Mouse (Mus musculus) thymus, adult 18-20 months (tissue): ENCODE measurements around the gene Cep170.

Source experiments
- DNase-seq, 2 experiments: peaks; one replicate each; pipeline ENCODE4 v3.0.0; 2022; ENCODE audit warnings: mixed read lengths in 2 of 2

Gene Cep170

DNA sequence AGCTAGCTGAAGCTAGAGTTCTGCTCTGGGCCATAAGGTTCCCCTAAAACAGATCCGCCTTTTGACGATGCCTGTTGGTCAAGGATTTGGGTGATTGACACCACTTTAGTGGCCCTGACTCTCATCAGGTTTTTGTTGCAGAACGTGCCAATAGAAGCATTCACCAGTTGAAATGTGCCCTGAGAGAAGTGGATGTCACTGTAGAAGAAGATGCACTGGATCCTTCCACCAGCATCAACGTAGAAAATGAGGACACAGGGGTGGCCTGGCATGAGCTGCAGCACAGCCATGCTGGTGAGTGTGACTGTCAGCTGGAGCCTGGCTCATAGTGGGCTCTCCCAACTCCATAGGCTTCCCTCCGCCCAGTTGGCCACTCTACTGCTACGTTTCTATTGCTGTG, 10.7 kb upstream of the Cep170 start:
- no peak for DNase-seq

DNA sequence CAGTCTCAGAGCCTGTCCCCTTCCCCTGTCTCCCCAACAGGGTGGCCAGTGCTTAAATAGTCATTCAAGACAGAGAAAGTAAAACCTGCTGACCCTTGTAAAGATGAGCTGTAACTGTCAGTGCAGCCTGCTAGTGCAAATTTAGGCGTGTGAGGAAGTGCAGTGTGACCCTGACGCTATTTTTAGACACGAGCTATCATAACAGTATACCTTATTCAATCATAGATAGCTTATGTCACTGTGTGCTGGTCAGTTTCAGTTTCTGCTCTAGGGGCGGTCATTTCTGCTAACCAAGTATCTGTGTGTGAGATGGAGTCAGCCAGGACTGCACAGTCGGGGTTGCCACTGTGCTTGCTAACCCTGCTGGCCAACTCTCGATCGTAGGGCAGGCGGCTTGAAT, 10.0 kb upstream of the Cep170 start:
- no peak for DNase-seq

DNA sequence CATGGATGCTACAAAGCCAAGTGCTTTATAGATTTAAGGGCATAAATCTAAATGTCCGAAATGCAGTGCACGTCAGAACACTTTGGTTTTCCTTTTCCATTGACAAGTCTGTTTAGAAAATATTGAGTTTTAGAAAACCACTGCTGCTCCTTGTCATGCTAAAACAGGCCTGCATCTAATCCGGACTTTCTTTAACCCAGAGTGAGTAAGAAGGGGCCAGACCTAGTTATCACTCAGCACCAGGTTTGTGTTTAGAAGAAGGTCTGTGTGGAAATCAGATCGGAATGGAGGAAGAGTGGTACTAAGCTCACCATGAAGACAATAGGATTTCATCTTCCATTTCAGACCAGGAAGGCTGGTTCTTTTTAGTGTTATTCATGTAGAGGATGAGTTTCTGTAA, 9.1 kb upstream of the Cep170 start:
- DNase-seq, result no peak

DNA sequence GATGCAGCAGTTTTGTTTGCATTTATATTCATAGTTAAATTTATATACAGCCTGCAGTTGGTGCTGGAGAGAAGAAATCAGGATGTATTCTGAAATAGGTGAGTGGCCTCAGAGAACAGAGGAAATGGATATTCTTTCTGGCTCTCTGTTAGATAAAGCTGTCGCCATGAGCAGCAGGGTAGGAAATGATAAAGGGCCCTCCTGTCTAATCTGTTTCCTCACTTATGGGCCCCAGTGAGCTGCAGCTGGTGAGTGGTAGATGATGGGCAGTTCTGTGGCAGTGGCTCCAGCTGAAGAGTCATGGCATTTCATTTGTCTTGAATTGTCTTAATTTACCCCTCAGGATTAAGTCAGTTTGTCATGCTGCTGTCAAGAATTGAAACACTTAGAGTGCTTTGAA, 8.1 kb upstream of the Cep170 start:
- DNase-seq, result no peak

DNA sequence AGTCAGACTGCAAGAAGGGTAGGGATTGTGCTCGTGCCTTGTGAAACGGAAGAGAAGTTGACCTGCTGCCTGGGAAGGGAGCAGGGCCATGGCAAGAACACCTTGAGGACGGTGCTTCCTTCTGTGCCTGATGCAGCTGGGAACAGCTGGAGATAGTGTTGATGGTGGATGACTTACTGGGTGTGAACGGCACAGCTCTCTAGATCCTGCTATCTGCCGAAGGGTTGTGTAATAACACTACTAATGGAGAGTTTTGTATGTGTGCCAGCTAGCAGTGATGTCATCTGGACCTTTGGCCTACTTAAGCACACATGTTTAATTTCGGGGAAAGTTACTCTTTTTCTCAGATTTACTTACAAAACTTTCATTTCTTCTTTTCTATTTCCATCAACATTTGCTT, 4.9 kb upstream of the Cep170 start:
- DNase-seq, result no peak

DNA sequence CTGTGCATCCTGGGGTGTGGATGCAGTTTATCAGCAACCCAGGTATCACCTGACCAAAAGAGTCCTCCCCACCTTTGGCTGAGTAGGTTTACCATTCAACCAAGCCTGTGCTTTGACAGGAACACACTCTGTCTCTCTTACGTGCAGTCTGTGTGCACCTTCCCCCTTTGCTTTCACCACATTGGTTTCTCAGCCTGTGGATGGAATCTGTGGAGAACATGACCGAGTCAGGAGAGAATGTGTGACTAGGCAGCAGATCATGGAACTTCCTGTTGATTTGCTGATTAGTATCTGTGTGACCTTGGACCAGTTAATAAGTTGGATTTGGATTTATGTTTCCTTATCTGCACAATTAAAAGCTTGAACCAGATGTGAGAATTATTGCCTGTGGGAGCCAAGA, 4.3 kb upstream of the Cep170 start:
- DNase-seq, result no peak

DNA sequence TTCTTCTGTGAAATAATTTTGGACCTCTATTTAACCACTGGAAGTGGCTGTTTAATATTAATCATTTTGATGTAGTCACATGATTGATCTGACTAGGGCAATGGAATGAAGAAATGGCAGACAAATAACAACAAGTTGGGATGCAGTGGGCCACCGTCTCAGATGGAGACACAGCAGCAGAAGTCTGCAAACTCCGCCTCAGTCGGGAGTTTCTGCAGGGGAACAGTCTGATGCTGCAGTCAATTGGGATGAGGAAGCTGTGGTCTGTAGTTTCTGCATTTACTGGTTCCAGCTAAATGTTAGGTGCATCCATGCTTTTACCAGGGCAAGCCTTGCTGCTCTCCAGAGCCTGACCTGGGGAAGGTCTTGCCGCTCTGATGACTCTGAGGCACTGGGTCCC, 2.9 kb upstream of the Cep170 start:
- no peak for DNase-seq

DNA sequence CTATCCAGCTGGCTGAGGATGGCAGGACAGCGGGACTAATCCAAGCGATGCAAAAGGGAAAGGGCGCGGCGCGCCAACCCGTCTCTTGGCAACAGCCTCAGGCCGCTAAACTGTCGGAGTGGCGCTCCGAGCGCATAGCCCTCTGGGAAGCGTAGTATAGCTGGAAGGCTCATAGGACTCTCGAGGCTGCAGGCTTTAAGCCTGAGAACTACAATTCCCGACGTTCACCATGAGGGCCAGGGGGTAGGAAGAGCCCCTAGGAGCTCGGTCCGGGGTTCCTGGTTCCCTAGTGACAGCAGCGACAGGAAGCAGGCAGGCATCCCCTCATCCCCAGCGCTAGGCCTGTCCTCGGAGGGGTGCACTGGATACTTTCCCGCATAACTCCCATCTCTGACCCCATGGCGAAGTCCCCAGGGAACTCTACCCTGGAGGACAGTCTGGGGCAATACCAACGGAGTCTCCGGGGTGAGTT, 760 bp upstream of the Cep170 start, which contains the start of gene Sdccag8:
Sdccag8 (plus strand) TSS at position 70 of the 472 bp plus-strand sequence.
- peak; percentile 90 to 96 for DNase-seq

DNA sequence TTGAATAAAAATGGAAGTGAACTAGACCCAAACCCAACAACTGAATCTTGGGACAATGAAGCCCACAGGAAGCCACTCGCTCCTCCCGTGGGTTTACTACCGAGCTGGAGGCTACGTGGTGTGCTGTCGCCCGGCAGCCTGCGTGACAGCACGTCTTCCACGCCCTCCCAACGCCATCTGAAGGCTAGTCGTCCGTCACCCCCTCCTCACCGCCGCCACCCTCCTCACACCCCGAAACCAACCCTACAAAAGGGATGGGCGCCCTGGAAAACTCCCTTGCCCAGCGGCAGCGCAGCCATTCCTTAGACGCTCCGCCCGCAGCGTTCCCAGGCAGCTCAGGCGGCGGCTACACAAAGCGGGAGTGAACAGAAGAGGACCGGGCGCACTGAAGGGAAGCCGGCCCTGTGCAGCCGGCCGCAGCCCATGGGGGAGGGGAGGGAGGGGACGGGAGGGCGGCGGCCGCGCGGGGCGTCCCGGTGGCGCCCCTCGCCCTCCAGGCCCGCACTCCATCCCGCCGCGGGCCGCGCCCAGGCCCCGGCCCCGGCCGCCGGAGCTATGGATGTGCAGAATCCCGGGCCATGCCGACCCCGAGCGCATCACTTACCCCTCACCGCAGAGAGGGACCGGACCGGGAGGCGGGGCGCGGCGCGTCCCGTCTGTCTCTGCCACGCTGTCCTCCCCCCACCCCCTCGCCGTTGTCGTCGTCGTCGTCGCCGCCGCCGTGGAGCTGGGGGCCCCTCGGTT, 403 bp downstream of the Cep170 start:
- peak; percentile 49 to 57 for DNase-seq

DNA sequence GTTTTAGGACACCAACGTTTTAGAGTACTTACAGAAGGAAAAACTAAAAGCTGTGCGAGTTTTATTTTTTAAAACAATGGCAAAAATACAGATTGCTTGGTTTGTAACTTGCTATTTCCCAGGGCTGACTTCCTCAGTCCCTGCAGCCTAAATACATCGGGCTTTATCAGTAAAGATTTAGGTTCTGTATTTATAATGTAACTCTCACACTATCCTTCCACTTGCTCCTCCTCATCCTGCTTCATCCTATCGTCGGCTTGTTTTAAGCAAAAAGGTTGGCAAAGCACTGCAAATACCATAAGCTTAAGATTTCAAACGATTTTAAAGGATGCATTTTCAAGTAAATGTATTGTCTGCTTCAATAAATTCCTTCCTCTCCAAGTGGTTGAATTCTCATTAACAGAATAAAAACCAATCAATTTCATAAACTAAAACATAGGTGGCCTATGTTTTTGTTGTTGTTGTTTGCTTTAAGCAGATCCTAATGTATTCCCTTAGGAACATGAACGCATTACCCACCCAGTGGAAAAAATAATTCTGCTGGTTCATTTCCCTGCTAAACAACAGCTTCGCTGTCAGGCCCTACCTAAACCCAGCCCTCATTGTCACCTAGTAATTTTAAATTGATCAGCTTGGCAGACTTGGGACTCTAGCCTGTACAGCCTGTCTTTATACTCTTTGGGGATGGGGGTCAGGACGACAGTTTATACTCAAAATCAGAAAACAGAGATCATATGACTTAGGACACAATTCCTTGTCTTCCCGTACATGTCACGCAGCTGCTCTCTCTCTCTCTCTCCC, 1.2 kb downstream of the Cep170 start:
- no peak for DNase-seq

DNA sequence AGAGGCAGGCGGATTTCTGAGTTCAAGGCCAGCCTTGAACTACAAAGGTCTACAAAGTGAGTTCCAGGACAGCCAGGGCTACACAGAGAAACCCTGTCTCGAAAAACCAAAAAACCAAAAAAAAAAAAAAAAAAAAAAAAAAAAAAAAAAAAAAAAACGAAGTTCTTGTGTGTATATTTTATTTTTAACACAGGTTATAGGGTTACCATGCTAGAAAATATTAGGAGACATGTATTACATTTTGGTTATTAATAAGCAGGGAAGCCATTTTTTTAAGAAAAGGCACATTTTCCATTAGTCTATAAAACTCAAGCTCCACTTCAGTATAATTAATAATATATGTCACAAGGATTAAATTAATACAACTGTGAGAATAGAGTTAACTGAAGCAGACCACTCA, 2.0 kb downstream of the Cep170 start:
- DNase-seq, result no peak

DNA sequence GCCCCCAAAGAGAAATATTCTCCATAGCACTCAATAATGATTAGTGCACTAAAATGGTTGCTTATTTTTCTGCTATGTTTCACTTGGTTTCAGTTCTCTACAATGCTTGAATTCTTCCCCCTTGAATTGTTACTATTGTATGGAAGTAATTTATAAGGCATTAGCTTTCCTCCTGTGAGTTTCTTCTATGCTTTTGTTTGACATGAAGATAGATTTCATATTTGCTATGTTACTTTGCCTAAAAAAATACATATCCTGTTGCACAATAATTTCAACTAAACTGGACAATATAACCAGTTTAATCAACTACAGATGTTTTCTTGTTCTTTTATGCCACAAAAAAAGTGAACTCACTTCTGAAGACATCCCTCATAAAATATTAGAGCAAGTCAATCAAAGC, 3.7 kb downstream of the Cep170 start:
- DNase-seq, result no peak

DNA sequence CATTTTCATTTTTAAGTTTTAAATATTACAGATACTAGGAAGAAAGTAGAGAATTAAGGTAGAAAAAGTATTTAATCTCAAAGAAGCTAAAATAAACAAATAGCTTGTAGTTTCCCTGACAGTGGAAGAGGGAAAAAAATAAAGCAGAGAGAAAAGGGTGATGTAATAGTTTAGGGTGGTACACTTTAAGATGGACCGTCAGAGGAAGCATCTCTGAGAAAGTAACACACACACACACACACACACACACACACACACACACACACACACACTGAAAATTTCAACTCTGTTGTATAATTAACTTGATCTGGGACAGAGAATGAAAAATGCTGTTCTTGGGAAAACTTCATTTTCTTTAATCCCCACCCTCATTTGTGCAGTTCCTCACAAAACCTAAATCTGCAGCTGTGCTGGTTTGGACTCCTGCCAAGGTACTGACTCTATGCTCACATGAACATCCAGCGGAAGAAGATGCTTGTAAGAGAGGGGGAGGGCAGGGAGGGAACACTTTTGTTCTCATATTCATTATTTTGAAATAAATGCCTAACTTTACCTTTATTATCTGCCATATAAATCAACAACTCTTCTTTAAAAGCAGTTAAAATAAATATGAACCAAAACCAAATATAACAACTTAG, 13.0 kb downstream of the Cep170 start:
- peak; percentile 58 to 74 for DNase-seq

DNA sequence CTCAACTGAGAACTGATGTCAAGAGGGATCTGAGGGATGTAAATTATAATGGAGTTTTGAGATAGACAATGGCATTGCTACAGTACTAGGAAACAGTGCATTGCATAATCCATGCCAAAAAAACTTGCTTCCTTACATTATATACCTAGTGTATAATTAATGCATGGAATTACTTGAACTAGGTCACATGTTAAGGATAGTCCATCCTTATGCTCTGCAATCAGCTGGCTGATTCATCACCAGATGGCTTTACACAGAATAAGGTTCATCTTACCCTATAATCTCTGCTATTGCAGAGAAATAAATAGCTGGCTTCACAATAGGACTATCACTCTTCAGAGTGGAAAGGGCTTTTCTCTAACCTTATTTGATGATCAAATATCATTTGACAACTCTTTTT, 15.2 kb downstream of the Cep170 start:
- DNase-seq, result no peak

DNA sequence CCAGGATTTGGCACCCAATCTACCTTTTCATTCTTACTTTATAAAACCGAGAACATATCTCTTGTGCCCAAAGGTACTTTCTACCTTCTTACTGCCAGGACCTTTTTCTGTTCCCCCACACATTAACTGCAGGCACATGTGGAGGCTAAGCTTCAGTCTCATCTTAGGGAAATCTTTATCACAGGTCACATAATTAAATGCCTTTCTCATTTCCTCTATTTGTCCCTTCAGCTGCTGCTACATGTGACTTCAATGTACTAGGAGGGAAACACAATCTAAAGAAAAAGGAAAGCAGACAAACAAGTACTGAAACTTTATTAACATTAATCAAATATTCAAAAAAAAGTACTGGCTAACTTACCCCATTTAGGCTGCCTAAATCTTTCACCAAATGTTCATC, 21.7 kb downstream of the Cep170 start:
- no peak for DNase-seq

DNA sequence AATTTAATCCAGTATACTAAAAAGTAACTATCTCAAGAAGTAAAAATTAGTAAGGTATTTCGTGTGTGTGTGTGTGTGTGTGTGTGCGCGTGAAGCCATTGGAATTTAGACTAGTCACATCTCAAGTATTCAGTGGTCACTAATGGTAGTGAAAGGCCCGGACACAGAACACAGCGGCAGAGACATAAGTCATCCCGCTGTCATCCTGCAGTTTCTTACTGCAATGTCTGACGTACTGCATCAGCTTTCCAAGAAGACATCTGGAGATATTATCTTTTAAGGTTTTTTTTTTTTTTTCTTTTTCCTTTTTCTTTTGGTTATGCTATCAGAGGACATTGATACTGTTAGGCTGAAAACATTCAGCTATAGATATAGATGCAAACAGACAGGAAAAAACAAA, 24.5 kb downstream of the Cep170 start:
- no peak for DNase-seq

DNA sequence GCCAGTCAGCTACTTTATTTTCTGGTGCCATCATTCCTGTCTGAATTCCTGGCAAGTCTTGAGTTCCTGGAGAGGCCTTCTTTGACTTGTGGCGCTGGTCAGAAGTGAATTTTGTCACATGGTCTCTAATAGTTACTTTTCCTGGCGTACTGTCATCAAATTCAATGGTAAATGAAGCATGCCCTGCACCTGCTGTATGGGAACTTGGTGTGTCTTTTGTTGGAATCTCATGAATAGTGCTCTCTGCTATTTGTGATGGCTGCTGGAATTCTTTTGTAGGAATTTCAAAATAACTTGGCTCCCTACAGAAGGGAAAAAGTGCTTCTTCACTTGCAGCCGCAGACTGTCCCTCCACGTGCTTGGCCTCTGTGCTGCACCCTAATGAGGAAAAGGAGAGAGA, 39.3 kb downstream of the Cep170 start:
- DNase-seq, result no peak

DNA sequence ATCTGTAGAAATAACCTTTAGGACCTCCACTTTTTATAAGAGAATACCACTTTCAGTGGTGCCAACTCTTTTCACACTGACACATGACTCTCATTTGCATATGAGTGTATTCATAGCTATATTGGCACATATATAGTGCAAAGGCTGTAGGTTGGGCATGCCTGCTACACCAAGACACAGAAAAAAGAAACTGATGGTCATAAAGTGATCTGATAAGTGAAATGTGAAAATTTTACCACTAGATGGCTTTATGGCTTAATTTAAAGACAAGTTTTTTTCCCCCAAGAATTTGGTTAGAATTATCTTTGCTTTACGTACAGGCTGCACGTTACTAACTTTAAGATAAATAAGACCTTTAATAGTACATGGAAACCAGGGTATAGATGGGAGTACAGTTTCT, 51.6 kb downstream of the Cep170 start:
- no peak for DNase-seq

DNA sequence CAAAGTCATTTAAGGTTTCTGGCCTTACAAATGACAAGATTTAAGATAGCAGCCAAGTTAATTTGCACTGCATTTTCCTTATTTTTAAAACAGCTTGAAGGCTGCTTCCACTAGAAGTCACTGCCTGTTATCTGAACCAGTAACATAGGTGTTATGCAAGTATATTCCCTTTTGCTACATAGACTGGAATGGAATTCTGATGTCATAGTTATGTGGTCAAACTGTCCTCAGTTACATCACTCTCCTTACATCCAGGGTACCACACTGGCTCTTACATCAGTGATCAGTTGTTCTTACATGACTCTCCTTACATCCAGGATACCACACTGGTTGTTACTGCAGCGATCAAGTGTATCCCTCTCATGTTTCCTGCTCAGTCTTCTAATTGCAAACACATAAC, 53.2 kb downstream of the Cep170 start:
- no peak for DNase-seq

DNA sequence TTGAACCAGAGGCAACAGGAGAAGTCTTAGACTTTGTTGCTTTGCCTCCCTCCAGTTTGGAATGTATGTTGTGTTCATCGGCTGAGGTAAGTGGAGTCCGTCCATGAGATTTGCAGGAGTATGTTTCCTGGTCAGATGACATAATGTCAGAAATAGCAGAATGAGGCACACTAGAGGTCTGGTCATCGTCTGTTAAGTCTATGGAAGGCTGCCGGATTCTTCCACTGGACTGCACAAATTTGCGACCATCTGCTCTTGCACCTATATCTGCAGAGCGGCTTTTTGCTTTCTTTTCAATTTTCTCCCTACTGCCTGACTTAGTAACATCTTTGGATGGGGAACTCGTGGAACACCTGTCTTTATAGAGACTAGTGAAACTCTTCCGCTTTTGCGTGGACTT, 58.3 kb downstream of the Cep170 start:
- DNase-seq, result no peak

DNA sequence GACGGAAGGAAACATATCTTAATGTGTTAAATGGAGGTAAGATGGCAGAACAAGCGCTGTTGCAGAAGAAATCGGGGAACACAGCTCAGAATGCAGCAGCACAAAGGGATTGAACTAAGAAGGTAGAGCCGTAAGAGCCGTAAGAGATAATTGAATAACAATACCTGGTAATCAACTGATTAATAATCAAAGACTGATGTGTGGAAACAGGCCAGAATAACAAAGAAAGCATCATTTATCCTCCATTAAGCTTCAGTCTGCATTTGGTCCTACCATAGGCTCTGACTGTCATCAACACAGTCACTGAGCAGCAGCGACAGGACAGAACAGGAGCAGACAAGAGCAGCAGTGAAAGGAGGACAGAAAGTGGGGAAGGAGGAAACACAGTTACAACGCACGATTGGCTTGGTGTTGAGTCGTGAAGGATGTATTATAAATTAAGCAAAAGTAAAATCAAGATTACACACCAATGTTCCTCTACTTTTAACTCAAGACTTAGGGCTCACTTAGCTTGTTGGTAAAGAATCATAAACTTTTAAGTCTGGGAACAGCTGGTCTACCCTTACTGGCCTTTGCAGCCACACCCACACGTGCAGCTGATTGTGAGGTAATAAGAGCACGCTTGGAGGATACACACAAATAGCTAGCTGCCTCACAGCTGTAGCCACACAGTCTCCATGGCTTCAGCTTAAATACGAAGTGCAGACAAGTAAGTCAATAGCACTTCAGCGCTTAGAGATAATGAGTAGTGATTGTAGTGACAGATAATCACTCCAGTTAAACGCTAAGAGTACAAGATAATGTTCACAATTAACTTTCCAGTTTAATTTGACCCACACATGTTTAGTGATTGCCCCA, 59.8 kb downstream of the Cep170 start:
- no peak for DNase-seq

DNA sequence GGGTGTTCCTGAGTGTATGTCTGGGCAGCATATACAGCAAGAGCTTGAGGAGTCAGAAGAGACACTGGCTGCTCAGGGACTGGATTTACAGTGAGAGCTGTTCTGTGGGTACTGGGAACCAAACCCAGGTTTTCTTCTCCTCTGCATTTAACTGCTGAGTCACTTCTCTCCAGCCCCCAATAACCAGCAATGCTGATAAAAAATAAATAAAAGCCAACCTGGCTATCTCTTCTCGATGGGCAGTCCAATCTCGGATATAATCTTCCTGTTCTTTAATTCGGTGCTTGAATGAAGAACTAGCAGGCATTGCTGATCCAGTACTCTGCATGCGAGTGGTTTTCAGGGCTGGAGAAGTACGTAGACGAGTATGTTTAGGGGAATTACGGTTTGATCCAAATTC, 64.2 kb downstream of the Cep170 start:
- no peak for DNase-seq

DNA sequence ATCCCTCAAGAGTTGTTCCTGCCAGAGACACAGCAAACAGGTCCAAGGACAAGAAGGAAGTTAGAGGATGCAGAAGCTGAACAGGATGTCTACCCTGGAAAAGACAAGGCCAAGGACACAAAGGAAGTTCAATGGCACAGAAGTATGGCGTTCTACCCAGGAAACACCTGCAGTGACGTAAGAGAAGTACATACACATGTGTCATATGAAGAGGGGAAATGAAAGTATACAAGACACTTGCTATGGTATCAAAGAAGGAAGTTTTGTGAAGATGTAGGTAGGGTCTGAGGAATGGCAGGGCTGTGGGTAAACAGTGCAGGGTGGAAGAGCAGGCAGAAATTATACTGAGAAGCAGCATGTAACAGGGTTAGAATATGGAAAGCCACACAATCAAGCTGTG, 81.0 kb downstream of the Cep170 start:
- DNase-seq, result peak in 1 of 2 experiments; percentile 11
